9 mouse cellular contexts compared by ENCODE assay signal in genomic region chr13:98633641-98634484, GRCm38 (mm10). TPM values are rescaled to one million over a fixed set of nuclear protein-coding genes. Genes with fewer than 3 reads are reported as not detected.
DNase-seq lines count a peak whose midpoint lies in the region; ATAC-seq and TF ChIP-seq lines count a peak whose summit lies in the region.
"Had no signal": no experiment of that assay in that cellular context is flagged by ENCODE, and none has a peak within 500 bp of the region (broad histone marks: within the 10 kb centered on the region; RNA-seq: fewer than 3 reads in every experiment).

No protein-coding gene starts in this region.

- dilution Hi-C loops in CH12.LX (cut with MboI; ENCODE audit: extremely low pct_ligation_motif_present, extremely low pct_unique_long_range_greater_than_20kb, low sequenced_read_pairs): no loop called here

- no peaks in the 10 kb centered on the region for H3K4me1 ChIP-seq in CH12.LX (ENCODE audit: control insufficient read depth in 1 of 2, insufficient read depth in 2 of 2)
- H3K4me1 ChIP-seq in bone marrow, adult 2 months (ENCODE audit: control insufficient read depth, insufficient read depth, low read length): no peaks in the 10 kb centered on the region
- H3K4me1 ChIP-seq in limb, embryonic 10.5 days: peaks cover 21% of the 10 kb centered on the region
- H3K4me1 ChIP-seq: megakaryocyte, embryonic 14.5 days had no signal

- no peak for TF ChIP-seq EP300 in CH12.LX (IDR thresholded peaks at IDR 0.05; ENCODE audit: low read length)

- H3K27me3 ChIP-seq in CH12.LX (replicated peaks): no peaks in the 10 kb centered on the region
- H3K27me3 ChIP-seq in limb, embryonic 10.5 days (ENCODE audit: low read depth, poor library complexity, severe bottlenecking): peaks cover 53% of the 10 kb centered on the region
- H3K27me3 ChIP-seq: megakaryocyte, embryonic 14.5 days had no signal

- TF ChIP-seq RAD21 in CH12.LX (IDR thresholded peaks at IDR 0.05; ENCODE audit: low read depth, low read length): peak; percentile 32

- H3K36me3 ChIP-seq in CH12.LX (replicated peaks in 1 of 2; ENCODE audit: control insufficient read depth in 1 of 2, insufficient read depth in 1 of 2, low read length in 1 of 2): no peaks in the 10 kb centered on the region
- no peaks in the 10 kb centered on the region for H3K36me3 ChIP-seq in limb, embryonic 10.5 days

- 54% methylated on average over 6 of the region's 6 CpGs for WGBS in bone marrow, adult 2 months
- 50% methylated on average over 6 of the region's 6 CpGs for WGBS in limb, embryonic 10.5 days

- no peak for ATAC-seq in activated CD4-positive, CD25-positive, alpha-beta regulatory T cell, adult 4 months

- no peak overlapping the region for H3K4me3 ChIP-seq in CH12.LX (replicated peaks in 1 of 3; ENCODE audit: low read depth in 2 of 3, low read length in 2 of 3, poor library complexity in 1 of 3)
- H3K4me3 ChIP-seq in bone marrow, adult 2 months (replicated peaks; ENCODE audit: control insufficient read depth, low read depth, low read length): no peak overlapping the region
- H3K4me3 ChIP-seq in limb, embryonic 10.5 days: no peak overlapping the region
- H3K4me3 ChIP-seq: megakaryocyte, embryonic 14.5 days had no signal

- no peaks in the 10 kb centered on the region for H3K9me3 ChIP-seq in CH12.LX (replicated peaks; ENCODE audit: low read length)
- no peaks in the 10 kb centered on the region for H3K9me3 ChIP-seq in limb, embryonic 10.5 days (replicated peaks)

- no peak overlapping the region for H3K4me2 ChIP-seq in CH12.LX (ENCODE audit: insufficient read depth, low read depth, poor library complexity, severe bottlenecking)

- in situ Hi-C loops in CH12.LX (cut with MboI; ENCODE audit: low pct_ligation_motif_present, low pct_unique_long_range_greater_than_20kb, low sequenced_read_pairs): no loop called here

- TF ChIP-seq POLR2A in CH12.LX (IDR thresholded peaks at IDR 0.05; ENCODE audit: low read depth, low read length): no peak
- no peak for TF ChIP-seq POLR2A in bone marrow, adult 2 months (IDR thresholded peaks at IDR 0.05; ENCODE audit: borderline replicate concordance, control insufficient read depth, low read depth, low read length)

- peak; percentile 47 to 64; a peak in 3 of 4 replicates for TF ChIP-seq CTCF in CH12.LX (conservative IDR thresholded peaks at IDR 0.05 in 1 of 2, IDR thresholded peaks at IDR 0.05 in 1 of 2; ENCODE audit: low read depth in 2 of 2, low read length in 2 of 2)
- TF ChIP-seq CTCF in bone marrow, adult 2 months (IDR thresholded peaks at IDR 0.05; ENCODE audit: control insufficient read depth, insufficient read depth, low read length): peak; percentile 35; the same call in 1 of the 2 replicates

- peak; percentile 52 for DNase-seq in kidney, adult 18-20 months
- no peak for DNase-seq in kidney, adult 8-10 months
- DNase-seq in CH12.LX (ENCODE audit: extremely low read depth): peak; percentile 24
- peak; percentile 37 for DNase-seq in limb, embryonic 10.5 days (ENCODE audit: low spot score)
- no peak for DNase-seq in gastrocnemius, adult 18-20 months (ENCODE audit: low spot score)
- no peak for DNase-seq in heart, adult 18-20 months

- no peak overlapping the region for H3K9ac ChIP-seq in CH12.LX (ENCODE audit: insufficient read depth, low read depth)

- no peaks in the 10 kb centered on the region for H3K79me2 ChIP-seq in CH12.LX (replicated peaks; ENCODE audit: control insufficient read depth, extremely low read depth, insufficient read depth, poor library complexity, severe bottlenecking)

- H3K27ac ChIP-seq in CH12.LX (ENCODE audit: insufficient read depth, low read depth): no peak overlapping the region
- H3K27ac ChIP-seq in bone marrow, adult 2 months (ENCODE audit: control insufficient read depth, insufficient read depth, low read depth, low read length, poor library complexity): no peak overlapping the region
- H3K27ac ChIP-seq in limb, embryonic 10.5 days: no peak overlapping the region

TF ChIP-seq in CH12.LX, 34 proteins besides CTCF, POLR2A, EP300 and RAD21:
- TF ChIP-seq MAZ (IDR thresholded peaks at IDR 0.05; ENCODE audit: low read depth, low read length) (no peak), SMC3 (IDR thresholded peaks at IDR 0.05; ENCODE audit: low read depth, low read length) (peak; percentile 16; the same call in 1 of the 2 replicates)

RNA-seq across cellular contexts. Expression of gene Tmem174, which starts 3.3 kb away (rescaled TPM):
- not detected in 2 replicates for total RNA-seq in CH12.LX (2012; rRNA removed)
- not detected in 2 replicates for total RNA-seq in CH12.LX (2014; rRNA removed)
- not detected in 2 replicates for polyA plus RNA-seq in CH12.LX (2012; ENCODE audit: insufficient read length, low read depth)
- polyA plus RNA-seq in bone marrow, adult 2 months (2011; ENCODE audit: insufficient read depth, insufficient read length, low replicate concordance, missing spikeins): 1.1 TPM in 1 of 2 replicates, not detected in the other
- not detected in 2 replicates for polyA plus RNA-seq in limb, embryonic 10.5 days (2016; fragmentation: Nextera tagmentation; extraction: Ambion mirVana)
- polyA plus RNA-seq in activated CD4-positive, CD25-positive, alpha-beta regulatory T cell, adult 4 months (2017; shearing (Covaris generic)): not detected
- total RNA-seq in gastrocnemius, adult 18-20 months (2021): not detected
- total RNA-seq in heart, adult 18-20 months (2021): not detected

Comparison
In these comparisons a context has a peak if more than half of its experiments do, and no peak if none do; other contexts are left out.
1. DNase-seq: peak in kidney, adult 18-20 months (single experiment), CH12.LX (single experiment) and limb, embryonic 10.5 days (single experiment); none in kidney, adult 8-10 months (0 of 2), gastrocnemius, adult 18-20 months (single experiment) and heart, adult 18-20 months (0 of 2).